Mouse (Mus musculus) gastrocnemius, adult 2 months (tissue): ENCODE data around the gene Vstm2l. TPM values are rescaled to one million over a fixed set of nuclear protein-coding genes. Genes with fewer than 3 reads are reported as not detected.

Experiments used
- DNase-seq: peaks from one replicate; pipeline ENCODE4 v3.0.0; 2022
- H3K27ac ChIP-seq: fragments of 200-600 bp; 2 replicates; pipeline ENCODE4 v1.8.1; 2022; ENCODE audit warnings: mild to moderate bottlenecking
- H3K4me3 ChIP-seq: fragments of 200-600 bp; 2 replicates; pipeline ENCODE4 v1.8.1; 2022; ENCODE audit warnings: mild to moderate bottlenecking, moderate library complexity
- CTCF ChIP-seq: fragments of 200-600 bp; IDR thresholded peaks from 2 replicates; pipeline ENCODE4 v1.8.1; 2022; ENCODE audit warnings: antibody characterized with exemption, mild to moderate bottlenecking, moderate library complexity
- intact Hi-C: fragments of 180-260 bp; cut with DNase I; formaldehyde crosslinking; loops from one replicate; pipeline ENCODE4 v1.15.1; 2025
- total RNA-seq, 2 experiments: library from RNA; stranded (reverse); gene quantifications; 2 replicates each; pipeline ENCODE4 v1.2.3; 2021

Gene Vstm2l
- total RNA-seq, 2 experiments from 2014 or later, result not detected

DNA sequence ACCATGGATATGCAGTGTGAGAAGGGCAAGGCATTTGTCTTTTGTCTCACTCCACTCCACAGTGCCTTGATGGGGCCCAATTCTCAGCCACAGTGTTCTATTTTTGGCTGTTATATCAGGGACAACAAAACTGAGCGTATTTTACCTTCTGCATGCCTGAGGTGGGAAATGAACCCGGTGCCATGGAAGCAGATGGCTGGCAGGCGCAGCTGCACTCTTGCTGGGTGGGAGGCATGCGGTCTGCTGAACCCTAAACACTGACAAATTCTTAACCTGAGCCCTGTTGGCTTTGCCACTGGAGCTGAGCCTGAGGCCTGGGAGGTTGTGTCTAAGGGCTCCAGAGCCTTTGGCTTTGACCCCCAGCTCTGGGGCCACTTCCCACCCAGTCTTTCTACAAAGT is 71.2 kb downstream of the Vstm2l start:
- Histone ChIP-seq H3K4me3 (no peak overlapping the region), H3K27ac (no peak overlapping the region)
- intact Hi-C loops, result loop anchor here (5.0 to 10.0 kb wide), 2 partner anchors 108 to 351 kb away; no protein-coding TSS in a partner anchor
- TF ChIP-seq CTCF, result no peak
- DNase-seq, result no peak

DNA sequence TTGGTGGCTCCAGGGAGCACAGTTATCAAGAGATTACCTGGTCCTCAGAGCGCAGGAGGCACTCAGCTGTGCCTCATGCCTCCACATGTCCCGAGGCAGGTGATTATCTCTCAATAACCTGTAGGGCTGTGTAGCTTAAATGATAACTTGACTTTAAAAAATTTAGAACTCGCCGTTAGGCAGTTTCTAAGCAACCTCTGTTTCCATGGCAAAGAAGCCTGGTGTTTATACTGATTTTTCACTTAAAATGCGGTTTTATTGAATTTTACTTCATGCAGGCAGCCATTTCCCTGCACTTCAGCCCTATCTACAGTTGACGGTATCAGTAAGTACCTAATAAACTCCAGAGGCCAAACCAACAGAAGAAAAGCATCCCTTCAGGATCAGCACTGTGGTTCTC is 71.8 kb downstream of the Vstm2l start:
- H3K27ac ChIP-seq, result no peak overlapping the region
- H3K4me3 ChIP-seq, result no peak overlapping the region
- intact Hi-C loops, result loop anchor here (5.0 to 10.0 kb wide), 2 partner anchors 109 to 351 kb away; no protein-coding TSS in a partner anchor
- no peak for TF ChIP-seq CTCF
- no peak for DNase-seq

DNA sequence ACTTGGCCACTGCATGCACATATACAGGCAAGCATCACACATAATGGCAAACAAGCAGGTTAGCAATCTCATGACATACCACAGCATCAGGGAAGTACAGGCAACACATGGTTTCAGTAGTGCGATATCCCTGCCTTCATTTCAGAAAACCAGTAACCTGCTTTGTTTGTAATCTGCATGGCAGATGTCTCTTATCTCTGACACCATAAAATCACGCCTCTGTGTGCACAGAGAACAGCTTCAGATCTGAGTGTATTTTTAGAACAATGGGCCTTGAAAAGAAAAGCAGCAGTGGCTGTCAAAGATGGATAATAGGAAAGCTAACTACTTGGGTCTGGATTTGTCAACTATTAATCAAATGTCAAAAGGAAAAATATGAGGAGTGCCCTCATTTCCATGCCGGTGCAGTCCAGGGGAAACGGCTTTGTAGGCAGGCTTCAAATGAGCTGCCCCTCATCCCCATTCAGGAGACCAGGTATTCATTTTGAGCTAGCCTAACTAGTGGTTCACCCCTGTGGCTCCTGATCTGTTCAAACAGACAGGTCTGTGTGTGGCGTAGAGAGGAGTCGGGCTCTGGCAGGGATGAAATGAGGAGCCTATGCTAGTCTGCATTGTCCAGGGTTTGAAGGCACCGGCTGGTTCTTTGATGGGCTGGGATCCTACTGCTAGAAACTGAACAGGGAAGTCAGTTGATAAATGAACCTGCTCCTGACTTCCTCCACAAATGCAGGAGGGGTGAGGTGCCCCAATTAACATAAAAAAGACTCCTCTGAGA is 74.2 kb downstream of the Vstm2l start:
- intact Hi-C loops, result loop anchor here (5.0 to 10.0 kb wide), 2 partner anchors 111 to 354 kb away; no protein-coding TSS in a partner anchor
- no peak overlapping the region for H3K4me3 ChIP-seq
- H3K27ac ChIP-seq, result no peak overlapping the region
- TF ChIP-seq CTCF, result no peak
- no peak for DNase-seq

DNA sequence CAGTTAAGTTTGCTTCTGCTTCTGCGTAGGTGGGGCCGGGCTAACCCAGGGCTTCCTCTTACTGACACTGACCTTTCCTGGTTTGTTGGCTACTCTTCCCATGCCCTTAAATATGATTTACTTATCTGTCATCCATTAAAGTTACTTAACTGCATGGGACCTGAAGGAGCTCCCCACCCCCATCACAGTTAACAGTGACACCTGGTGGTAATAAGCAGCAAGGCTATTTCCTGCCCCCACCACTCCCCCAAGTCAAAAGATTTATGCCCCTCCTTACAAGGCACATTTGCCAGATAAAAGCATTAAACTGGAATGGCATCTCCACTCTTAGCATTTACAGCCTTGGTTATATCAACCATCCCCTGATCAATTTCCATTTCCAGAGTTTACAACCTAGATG is 75.5 kb downstream of the Vstm2l start:
- peak; percentile 30 for DNase-seq
- intact Hi-C loops, result loop anchor here (1.0 to 10.0 kb wide), 3 partner anchors 113 to 386 kb away; no protein-coding TSS in a partner anchor
- Histone ChIP-seq H3K4me3 (no peak overlapping the region), H3K27ac (no peak overlapping the region)
- peak; percentile 71 for TF ChIP-seq CTCF

DNA sequence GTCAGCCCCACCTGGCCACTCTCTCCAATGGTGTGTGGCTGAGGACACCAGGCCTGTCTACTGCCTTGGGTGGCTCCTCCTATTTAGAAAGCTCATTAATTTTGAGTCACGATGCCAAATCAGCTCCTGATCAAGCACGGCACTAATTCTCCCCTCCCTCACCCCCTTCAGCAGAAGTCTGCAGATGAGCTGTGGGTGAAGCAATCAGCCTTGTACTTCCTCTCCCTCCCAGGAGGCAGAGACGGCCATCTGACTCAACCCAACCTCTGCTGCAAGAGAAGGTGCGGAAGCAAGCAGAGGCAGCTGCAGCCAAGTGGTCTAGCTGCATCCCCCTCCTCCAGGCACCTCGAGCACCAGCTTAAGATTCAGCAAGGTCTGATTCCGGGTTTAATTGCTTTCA is 76.6 kb downstream of the Vstm2l start:
- H3K27ac ChIP-seq, result no peak overlapping the region
- no peak for TF ChIP-seq CTCF
- H3K4me3 ChIP-seq, result no peak overlapping the region
- intact Hi-C loops, result no loop called here
- DNase-seq, result no peak

DNA sequence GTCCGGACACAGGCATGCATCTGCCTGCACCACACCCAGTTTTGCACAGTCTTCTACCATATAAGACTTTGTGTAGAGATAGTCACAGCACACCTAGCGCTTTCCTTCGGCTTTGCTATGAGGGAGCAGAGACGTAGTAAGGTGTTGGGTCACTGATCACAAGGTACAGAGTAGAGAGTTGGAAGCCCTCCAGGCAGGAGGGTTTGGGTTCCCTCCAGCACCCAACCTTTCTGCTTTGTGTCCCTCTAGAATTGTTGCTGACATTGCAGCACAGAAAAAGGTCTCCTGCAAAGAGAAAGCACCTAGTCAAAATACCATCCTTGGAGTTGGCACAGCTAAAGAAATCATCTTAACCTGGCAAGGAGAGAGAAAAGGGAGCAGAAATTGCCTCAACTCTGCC is 78.0 kb downstream of the Vstm2l start:
- no peak for TF ChIP-seq CTCF
- Histone ChIP-seq H3K27ac (no peak overlapping the region), H3K4me3 (no peak overlapping the region)
- intact Hi-C loops, result no loop called here
- DNase-seq, result no peak

Other genes starting within 250 kb of the Vstm2l start
- 1 to 10 TPM; 7.9 to 9.8 TPM for gene Ctnnbl1, start 177.3 kb upstream of the Vstm2l start, total RNA-seq
- 10 to 100 TPM; 21.3 to 23.0 TPM for gene Tti1, start 113.8 kb downstream of the Vstm2l start, total RNA-seq
- gene Rprd1b, start 113.8 kb downstream of the Vstm2l start, total RNA-seq, result 10 to 100 TPM; 30.2 to 31.9 TPM
- 10 to 100 TPM; 44.2 to 55.4 TPM for gene Tgm2, start 231.8 kb downstream of the Vstm2l start, total RNA-seq